Mouse (Mus musculus) testis, adult 2 months (tissue): ENCODE data around the gene Gm21981. TPM values are rescaled to one million over a fixed set of nuclear protein-coding genes. Genes with fewer than 3 reads are reported as not detected.
A peak's percentile ranks its signal among the peaks of the same experiment; 100 is the strongest.

Experiments used
- H3K27ac ChIP-seq: fragments of 200-500 bp; 2 replicates; pipeline ENCODE4 v1.5.1; 2012; ENCODE audit warnings: low read depth, low read length; ENCODE audit not compliant: control insufficient read depth, insufficient read depth
- H3K27me3 ChIP-seq: fragments of 200-500 bp; 2 replicates; pipeline ENCODE4 v1.6.1; 2012; ENCODE audit warnings: mild to moderate bottlenecking, low read length, moderate library complexity; ENCODE audit not compliant: control insufficient read depth, insufficient read depth
- H3K36me3 ChIP-seq: fragments of 200-500 bp; 2 replicates; pipeline ENCODE4 v1.6.1; 2012; ENCODE audit warnings: mild to moderate bottlenecking, low read length; ENCODE audit not compliant: control insufficient read depth, insufficient read depth
- H3K4me1 ChIP-seq: fragments of 200-500 bp; 2 replicates; pipeline ENCODE4 v1.6.1; 2012; ENCODE audit warnings: low read length; ENCODE audit not compliant: control insufficient read depth, insufficient read depth
- H3K4me3 ChIP-seq: fragments of 200-500 bp; 2 replicates; pipeline ENCODE4 v1.5.1; 2012; ENCODE audit warnings: low read depth, mild to moderate bottlenecking, low read length, moderate library complexity, mixed read lengths; ENCODE audit not compliant: control insufficient read depth
- CTCF ChIP-seq: fragments of 200-500 bp; IDR thresholded peaks from 2 replicates; pipeline ENCODE4 v1.5.1; 2012; ENCODE audit warnings: low read depth, mild to moderate bottlenecking, inconsistent platforms, low read length, moderate library complexity; ENCODE audit not compliant: control insufficient read depth, insufficient read depth, insufficient replicate concordance
- POLR2A ChIP-seq: fragments of 200-500 bp; IDR thresholded peaks from 2 replicates; pipeline ENCODE4 v1.6.1; 2012; ENCODE audit warnings: low read depth, mild to moderate bottlenecking, inconsistent platforms, low read length, moderate library complexity; ENCODE audit not compliant: control insufficient read depth
- polyA plus RNA-seq: library from polyadenylated mRNA; depleted of rRNA; stranded (reverse); fragments of >200 nt; gene quantifications from 2 replicates; pipeline ENCODE4 v1.2.3, GENCODE M21; 2012

The Gm21981 gene
- polyA plus RNA-seq, 1 experiment = 0.95 TPM

GRCm38 (mm10) chr17:47693671-47694441 is 399 bp downstream of the Gm21981 start:
- Histone ChIP-seq H3K4me3 (peak overlapping the region; percentile 91), H3K4me1 (peaks cover 17% of the 10 kb centered on the region), H3K36me3 (no peaks in the 10 kb centered on the region), H3K27ac (no peak overlapping the region), H3K27me3 (no peaks in the 10 kb centered on the region)
- TF ChIP-seq POLR2A = no peak
- TF ChIP-seq CTCF = no peak

DNA sequence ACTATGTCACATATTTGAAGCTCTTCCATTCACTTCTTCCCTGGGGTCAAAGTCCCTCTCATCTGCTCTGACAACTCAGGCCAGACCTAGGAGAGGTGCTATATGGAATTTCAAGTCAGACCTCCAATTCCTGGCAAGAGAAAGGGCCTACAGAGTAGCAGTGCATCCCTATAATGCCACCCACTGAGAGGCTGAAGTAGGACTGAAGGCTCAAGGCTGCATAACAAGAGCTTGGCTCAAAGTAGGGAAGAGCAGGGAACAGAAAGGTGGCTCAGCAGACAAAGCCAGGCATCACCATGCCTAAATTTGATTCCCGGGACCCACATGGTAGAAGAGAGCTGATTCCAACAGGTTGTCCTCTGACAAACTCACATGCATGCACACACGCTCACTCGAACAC is 2.6 kb downstream of the Gm21981 start:
- Histone ChIP-seq H3K27ac (no peak overlapping the region), H3K4me3 (no peak overlapping the region), H3K4me1 (peaks cover 28% of the 10 kb centered on the region), H3K27me3 (no peaks in the 10 kb centered on the region), H3K36me3 (no peaks in the 10 kb centered on the region)
- TF ChIP-seq POLR2A (no peak), CTCF (no peak)

DNA sequence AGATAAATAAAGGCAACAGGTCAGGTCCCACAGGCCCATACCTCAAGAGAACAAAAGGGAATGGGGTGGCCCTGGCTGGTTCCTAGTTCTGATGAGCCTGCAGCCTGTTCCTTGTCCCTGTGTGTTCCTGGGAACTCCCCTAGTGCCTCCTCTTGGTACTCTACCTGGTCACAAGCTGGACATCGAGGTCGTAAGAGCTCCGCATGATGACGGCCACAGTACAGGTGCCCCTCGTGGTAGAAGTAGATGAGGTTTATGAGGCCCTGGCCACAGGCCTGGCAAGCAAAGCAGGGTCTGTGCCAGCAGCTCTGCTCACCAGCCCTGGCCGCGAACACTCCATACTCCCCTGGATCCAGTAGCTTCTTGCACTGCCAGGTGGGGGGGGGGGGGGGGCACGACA is 4.4 kb downstream of the Gm21981 start:
- H3K4me3 ChIP-seq = no peak overlapping the region

GRCm38 (mm10) chr17:47688608-47689575 is 5.4 kb downstream of the Gm21981 start, which contains the start of gene Frs3:
Frs3 (plus strand) TSS chr17:47689030.
- no peaks in the 10 kb centered on the region for H3K36me3 ChIP-seq
- TF ChIP-seq CTCF (no peak), POLR2A (no peak)
- peaks cover 23% of the 10 kb centered on the region for H3K4me1 ChIP-seq
- peak within 1 kb of the TSS; percentile 93 for H3K4me3 ChIP-seq
- peak within 1 kb of the TSS; percentile 51 for H3K27ac ChIP-seq
- no peaks in the 10 kb centered on the region for H3K27me3 ChIP-seq

More for the DNA sequence above, 4.4 kb downstream of the Gm21981 start:
- no peak overlapping the region for H3K27ac ChIP-seq
- H3K27me3 ChIP-seq = no peaks in the 10 kb centered on the region
- no peaks in the 10 kb centered on the region for H3K36me3 ChIP-seq
- TF ChIP-seq CTCF = no peak
- H3K4me1 ChIP-seq = peaks cover 30% of the 10 kb centered on the region

- Histone ChIP-seq H3K4me1 (peaks cover 19% of the 10 kb centered on the region), H3K4me3 (peak within 1 kb of the TSS; percentile 93), H3K36me3 (no peaks in the 10 kb centered on the region), H3K27ac (peak within 1 kb of the TSS; percentile 76), H3K27me3 (no peaks in the 10 kb centered on the region)
- no peak for TF ChIP-seq CTCF
- no peak for TF ChIP-seq POLR2A
Observed at GRCm38 (mm10) chr17:47688344-47688607, 6.0 kb downstream of the Gm21981 start, which contains the start of gene Tomm6. Tomm6 (minus strand) TSS chr17:47688386.

DNA sequence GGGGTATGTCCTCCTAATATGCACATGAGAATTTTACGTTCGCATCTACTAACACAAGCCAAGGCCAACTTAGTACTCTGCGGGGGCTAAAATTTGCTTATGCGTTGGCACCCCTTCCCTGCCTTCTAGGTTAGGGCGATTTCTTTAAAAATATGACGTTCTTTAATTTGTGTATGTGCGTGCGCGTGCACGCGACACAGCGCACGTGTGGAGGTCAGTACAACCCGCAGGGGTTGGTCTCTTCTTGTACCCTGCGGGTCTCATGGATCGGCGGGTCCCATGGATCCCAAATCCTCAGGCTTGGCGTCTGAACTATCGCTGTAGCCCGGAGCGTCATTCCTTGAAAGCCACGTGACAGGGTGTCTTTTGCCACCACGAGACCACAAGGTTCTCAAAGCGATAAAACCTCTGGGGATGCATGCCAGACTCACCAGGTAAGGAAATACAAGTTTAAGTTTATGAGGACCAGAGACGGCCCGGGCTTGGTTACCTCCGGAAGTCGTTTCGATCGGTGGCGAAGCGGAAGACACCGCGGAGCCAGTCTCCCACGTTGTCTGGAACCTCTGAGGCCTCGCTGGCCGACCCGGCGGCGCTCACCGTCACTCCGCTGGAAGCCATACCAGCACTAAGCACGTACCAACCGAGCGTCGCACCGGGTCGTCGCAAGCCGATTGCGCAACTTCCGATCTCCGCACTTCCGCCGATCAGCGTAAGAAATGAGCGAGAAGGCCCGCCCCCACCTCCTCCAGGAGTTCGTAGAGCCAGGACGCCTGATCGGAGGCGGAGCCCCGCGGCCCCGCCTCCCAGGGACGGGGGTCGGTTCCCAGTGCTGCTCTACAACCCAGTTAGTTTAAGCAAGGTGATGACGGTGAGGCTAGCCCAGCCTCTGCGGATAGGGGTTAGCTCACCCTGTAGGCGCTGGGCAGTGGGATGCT is 6.6 kb downstream of the Gm21981 start:
- TF ChIP-seq CTCF = no peak
- peak; percentile 89 for TF ChIP-seq POLR2A
- peak overlapping the region; percentile 93 for H3K4me3 ChIP-seq
- peak overlapping the region; percentile 76 for H3K27ac ChIP-seq

More for the DNA sequence above, 6.6 kb downstream of the Gm21981 start:
- Histone ChIP-seq H3K4me1 (peaks cover 19% of the 10 kb centered on the region), H3K27me3 (no peaks in the 10 kb centered on the region), H3K36me3 (no peaks in the 10 kb centered on the region)
